In genomic region chr2:29040594-29041476, GRCm38 (mm10) we compare ENCODE assay signal across 24 mouse cellular contexts. TPM values are rescaled to one million over a fixed set of nuclear protein-coding genes. Genes with fewer than 3 reads are reported as not detected.
DNase-seq lines count a peak whose midpoint lies in the region; ATAC-seq lines count a peak whose summit lies in the region.
"Had no signal": no experiment of that assay in that cellular context is flagged by ENCODE, and none has a peak within 500 bp of the region (broad histone marks: within the 10 kb centered on the region; RNA-seq: fewer than 3 reads in every experiment).

No protein-coding gene starts in this region.

- peak overlapping the region; percentile 23; the same call in 1 of the 2 replicates for H3K4me3 ChIP-seq in forebrain, embryonic 10.5 days
- no peak overlapping the region; the same call in 1 of the 2 replicates for H3K4me3 ChIP-seq in forebrain, embryonic 13.5 days
- no peak overlapping the region for H3K4me3 ChIP-seq in hindbrain, embryonic 12.5 days
- H3K4me3 ChIP-seq in midbrain, embryonic 12.5 days: no peak overlapping the region
- H3K4me3 ChIP-seq: gastrocnemius, adult 2 months; limb, embryonic 10.5 days had no signal

- H3K4me1 ChIP-seq in forebrain, embryonic 10.5 days: peaks cover 42% of the 10 kb centered on the region
- peaks cover 17% of the 10 kb centered on the region for H3K4me1 ChIP-seq in forebrain, embryonic 13.5 days
- H3K4me1 ChIP-seq in hindbrain, embryonic 12.5 days: peaks cover 17% of the 10 kb centered on the region
- H3K4me1 ChIP-seq in midbrain, embryonic 12.5 days: peaks cover 31% of the 10 kb centered on the region
- H3K4me1 ChIP-seq: limb, embryonic 10.5 days had no signal

- peaks cover 100% of the 10 kb centered on the region for H3K27me3 ChIP-seq in forebrain, embryonic 10.5 days (ENCODE audit: poor library complexity, severe bottlenecking)
- peaks cover 98% of the 10 kb centered on the region for H3K27me3 ChIP-seq in forebrain, embryonic 13.5 days
- H3K27me3 ChIP-seq in hindbrain, embryonic 12.5 days: peaks cover 75% of the 10 kb centered on the region
- peaks cover 83% of the 10 kb centered on the region for H3K27me3 ChIP-seq in midbrain, embryonic 12.5 days

- ATAC-seq in forebrain, embryonic 13.5 days: no peak
- ATAC-seq in hindbrain, embryonic 12.5 days (ENCODE audit: low FRiP score): peak; percentile 32; the same call in 1 of the 2 replicates
- ATAC-seq in midbrain, embryonic 12.5 days (ENCODE audit: low FRiP score, low read depth): peak; percentile 76
- ATAC-seq: CD4-positive, CD25-positive, alpha-beta regulatory T cell, adult 4 months; forebrain, postnatal 0 days; inflammation-experienced regulatory T-cells, adult 6 months; liver, postnatal 0 days; Patski had no signal

- peak overlapping the region; percentile 45 for H3K27ac ChIP-seq in forebrain, embryonic 10.5 days
- H3K27ac ChIP-seq in forebrain, embryonic 13.5 days: no peak overlapping the region
- H3K27ac ChIP-seq in hindbrain, embryonic 12.5 days: peak overlapping the region; percentile 58
- H3K27ac ChIP-seq in midbrain, embryonic 12.5 days (replicated peaks): peak overlapping the region; percentile 75
- H3K27ac ChIP-seq: gastrocnemius, adult 2 months; limb, embryonic 10.5 days; stomach, postnatal 0 days had no signal

- no peaks in the 10 kb centered on the region for H3K9me3 ChIP-seq in forebrain, embryonic 10.5 days
- no peaks in the 10 kb centered on the region for H3K9me3 ChIP-seq in forebrain, embryonic 13.5 days (replicated peaks)
- H3K9me3 ChIP-seq in hindbrain, embryonic 12.5 days (replicated peaks): no peaks in the 10 kb centered on the region
- no peaks in the 10 kb centered on the region for H3K9me3 ChIP-seq in midbrain, embryonic 12.5 days
- H3K9me3 ChIP-seq: limb, embryonic 10.5 days had no signal

- WGBS in forebrain, embryonic 10.5 days: under 1% methylated on average over 18 of the region's 18 CpGs
- WGBS in forebrain, embryonic 13.5 days: 2% methylated on average over 18 of the region's 18 CpGs
- 4% methylated on average over 18 of the region's 18 CpGs for WGBS in hindbrain, embryonic 12.5 days
- 3% methylated on average over 18 of the region's 18 CpGs for WGBS in midbrain, embryonic 12.5 days

- peak; percentile 44 for DNase-seq in forebrain, embryonic 10.5 days (ENCODE audit: extremely low spot score, low spot score)
- DNase-seq in retina, embryonic 14.5 days (ENCODE audit: low spot score): peak; percentile 41
- no peak for DNase-seq in frontal cortex, postnatal 14 days (ENCODE audit: low spot score in 2 of 2)
- DNase-seq in thymus, adult 18-20 months: no peak
- DNase-seq: adrenal gland, adult 8-10 months; cerebellum, adult 11 months; cerebellum, postnatal 25 days; forebrain, postnatal 0 days; gastrocnemius, adult 2 months; heart, postnatal 10 days; kidney, adult 8-10 months; kidney, postnatal 25 days; liver, postnatal 0 days; lung, postnatal 10 days; thymus, postnatal 25 days had no signal

- no peaks in the 10 kb centered on the region for H3K36me3 ChIP-seq in forebrain, embryonic 10.5 days (replicated peaks)
- no peaks in the 10 kb centered on the region for H3K36me3 ChIP-seq in forebrain, embryonic 13.5 days (ENCODE audit: poor library complexity, severe bottlenecking)
- H3K36me3 ChIP-seq in hindbrain, embryonic 12.5 days: no peaks in the 10 kb centered on the region
- no peaks in the 10 kb centered on the region for H3K36me3 ChIP-seq in midbrain, embryonic 12.5 days
- H3K36me3 ChIP-seq: limb, embryonic 10.5 days had no signal

- no peak overlapping the region for H3K9ac ChIP-seq in forebrain, embryonic 13.5 days
- H3K9ac ChIP-seq in hindbrain, embryonic 12.5 days: no peak overlapping the region; the same call in 1 of the 2 replicates
- H3K9ac ChIP-seq in midbrain, embryonic 12.5 days (replicated peaks): no peak overlapping the region
- H3K9ac ChIP-seq: forebrain, postnatal 0 days; liver, postnatal 0 days had no signal

- H3K4me2 ChIP-seq in forebrain, embryonic 13.5 days: no peak overlapping the region
- no peak overlapping the region for H3K4me2 ChIP-seq in hindbrain, embryonic 12.5 days (replicated peaks)
- H3K4me2 ChIP-seq in midbrain, embryonic 12.5 days (replicated peaks): peak overlapping the region; percentile 30
- H3K4me2 ChIP-seq: heart, embryonic 11.5 days had no signal

RNA-seq across cellular contexts. Expression of gene Cfap77, which starts 14.0 kb away (rescaled TPM):
- 0.67 and 0.74 TPM in 2 replicates for polyA plus RNA-seq in forebrain, embryonic 10.5 days (2016; fragmentation: Nextera tagmentation; extraction: Ambion mirVana)
- polyA plus RNA-seq in forebrain, embryonic 13.5 days (2015; fragmentation: Nextera tagmentation; extraction: Ambion mirVana): 0.25 TPM in 2 replicates
- polyA plus RNA-seq in hindbrain, embryonic 12.5 days (2016; fragmentation: Nextera tagmentation; extraction: Ambion mirVana): 0.40 and 0.82 TPM in 2 replicates
- 0.47 and 0.64 TPM in 2 replicates for polyA plus RNA-seq in midbrain, embryonic 12.5 days (2016; fragmentation: Nextera tagmentation; extraction: Ambion mirVana)

RNA-seq across cellular contexts. Expression of gene Ttf1, which starts 19.2 kb away (rescaled TPM):
- 11.4 and 13.6 TPM in 2 replicates for polyA plus RNA-seq in forebrain, embryonic 10.5 days (2016; fragmentation: Nextera tagmentation; extraction: Ambion mirVana)
- polyA plus RNA-seq in forebrain, embryonic 13.5 days (2015; fragmentation: Nextera tagmentation; extraction: Ambion mirVana): 10.2 and 11.1 TPM in 2 replicates
- polyA plus RNA-seq in hindbrain, embryonic 12.5 days (2016; fragmentation: Nextera tagmentation; extraction: Ambion mirVana): 11.5 and 12.0 TPM in 2 replicates
- polyA plus RNA-seq in midbrain, embryonic 12.5 days (2016; fragmentation: Nextera tagmentation; extraction: Ambion mirVana): 13.8 and 15.5 TPM in 2 replicates

Comparison
In these comparisons a context has a peak if more than half of its experiments do, and no peak if none do; other contexts are left out.
1. DNase-seq: peak in forebrain, embryonic 10.5 days (single experiment) and retina, embryonic 14.5 days (single experiment); none in frontal cortex, postnatal 14 days (0 of 2) and thymus, adult 18-20 months (0 of 2).